Mouse (Mus musculus) heart, adult 11 months (tissue): ENCODE measurements around the gene Afdn.
A peak's percentile ranks its signal among the peaks of the same experiment; 100 is the strongest.

Source experiments
- DNase-seq: peaks from one replicate; pipeline ENCODE4 v3.0.0; 2022

Gene Afdn

GRCm38 (mm10) chr17:13759853-13760627 lies at the start of gene Afdn:
TSS of gene Afdn (plus strand) at chr17:13760539.
- peak; percentile 99 for DNase-seq

- DNase-seq: no peak
Measured at GRCm38 (mm10) chr17:13711173-13711572, 49.2 kb upstream of the Afdn start.

- DNase-seq: no peak
Measured at GRCm38 (mm10) chr17:13712116-13712515, 48.2 kb upstream of the Afdn start.

GRCm38 (mm10) chr17:13712518-13712917 lies 47.8 kb upstream of the Afdn start:
- no peak for DNase-seq

- DNase-seq: no peak
Measured at GRCm38 (mm10) chr17:13714128-13714527, 46.2 kb upstream of the Afdn start.

GRCm38 (mm10) chr17:13714654-13715053 lies 45.7 kb upstream of the Afdn start:
- no peak for DNase-seq

GRCm38 (mm10) chr17:13715511-13715910 lies 44.8 kb upstream of the Afdn start:
- DNase-seq: no peak

GRCm38 (mm10) chr17:13716336-13716735 lies 44.0 kb upstream of the Afdn start:
- DNase-seq: no peak

- DNase-seq: no peak
Measured at GRCm38 (mm10) chr17:13717428-13717827, 42.9 kb upstream of the Afdn start.

- DNase-seq: no peak
Measured at GRCm38 (mm10) chr17:13720187-13720586, 40.2 kb upstream of the Afdn start.

- no peak for DNase-seq
Measured at GRCm38 (mm10) chr17:13721372-13721771, 39.0 kb upstream of the Afdn start.

GRCm38 (mm10) chr17:13722434-13722833 lies 37.9 kb upstream of the Afdn start:
- DNase-seq: no peak

- DNase-seq: no peak
Measured at GRCm38 (mm10) chr17:13725004-13725550, 35.3 kb upstream of the Afdn start.

GRCm38 (mm10) chr17:13726832-13727355 lies 33.4 kb upstream of the Afdn start:
- no peak for DNase-seq

- peak; percentile 87 for DNase-seq
Measured at GRCm38 (mm10) chr17:13730980-13731726, 29.2 kb upstream of the Afdn start.

- peak; percentile 90 for DNase-seq
Measured at GRCm38 (mm10) chr17:13731727-13732112, 28.6 kb upstream of the Afdn start.

GRCm38 (mm10) chr17:13732685-13733084 lies 27.7 kb upstream of the Afdn start:
- no peak for DNase-seq

- DNase-seq: no peak
Measured at GRCm38 (mm10) chr17:13733971-13734370, 26.4 kb upstream of the Afdn start.

- no peak for DNase-seq
Measured at GRCm38 (mm10) chr17:13735057-13735456, 25.3 kb upstream of the Afdn start.

- no peak for DNase-seq
Measured at GRCm38 (mm10) chr17:13735803-13736282, 24.5 kb upstream of the Afdn start.

- DNase-seq: peak; percentile 95
Measured at GRCm38 (mm10) chr17:13737336-13737735, 23.0 kb upstream of the Afdn start.

GRCm38 (mm10) chr17:13738121-13738776 lies 22.1 kb upstream of the Afdn start:
- DNase-seq: peak; percentile 81

GRCm38 (mm10) chr17:13738916-13739315 lies 21.4 kb upstream of the Afdn start:
- peak; percentile 42 for DNase-seq
